Mouse (Mus musculus) mouse embryonic stem cell (cell line): ENCODE results near the gene Fbxo21.

Experiments used
- in situ Hi-C, 2 experiments: fragments of 300-500 bp; cut with MboI; formaldehyde crosslinking; loops; 1 replicate in 1 of 2; 3 replicates in 1 of 2; pipeline ENCODE4 v1.14.3; 2019 to 2020; ENCODE audit warnings: low sequenced_read_pairs in 2 of 2, low pct_unique_long_range_greater_than_20kb in 1 of 2, mixed read lengths in 1 of 2; ENCODE audit not compliant: unreplicated experiment in 1 of 2

The Fbxo21 gene

GRCm38 (mm10) chr5:117977501-117978158 lies 1.1 kb downstream of the Fbxo21 start:
- in situ Hi-C loops, result no loop called here

- in situ Hi-C loops, result no loop called here
Measured at GRCm38 (mm10) chr5:117978159-117978697, 1.7 kb downstream of the Fbxo21 start.

GRCm38 (mm10) chr5:117979082-117979481 lies 2.6 kb downstream of the Fbxo21 start:
- in situ Hi-C loops, result no loop called here

GRCm38 (mm10) chr5:117980921-117981320 lies 4.4 kb downstream of the Fbxo21 start:
- in situ Hi-C loops, result no loop called here

- in situ Hi-C loops, result no loop called here
Measured at GRCm38 (mm10) chr5:117981943-117982342, 5.4 kb downstream of the Fbxo21 start.

GRCm38 (mm10) chr5:117986327-117986726 lies 9.8 kb downstream of the Fbxo21 start:
- in situ Hi-C loops, result no loop called here

- in situ Hi-C loops, result no loop called here
Measured at GRCm38 (mm10) chr5:117987891-117988290, 11.4 kb downstream of the Fbxo21 start.

GRCm38 (mm10) chr5:117988367-117988766 lies 11.8 kb downstream of the Fbxo21 start:
- in situ Hi-C loops, result no loop called here

- in situ Hi-C loops, result no loop called here
Measured at GRCm38 (mm10) chr5:117989773-117990172, 13.2 kb downstream of the Fbxo21 start.

GRCm38 (mm10) chr5:117990957-117991356 lies 14.4 kb downstream of the Fbxo21 start:
- in situ Hi-C loops, result no loop called here

GRCm38 (mm10) chr5:117993550-117993949 lies 17.0 kb downstream of the Fbxo21 start:
- in situ Hi-C loops, result no loop called here

GRCm38 (mm10) chr5:117995372-117995901 lies 18.9 kb downstream of the Fbxo21 start:
- in situ Hi-C loops, result no loop called here

GRCm38 (mm10) chr5:117995911-117996310 lies 19.4 kb downstream of the Fbxo21 start:
- in situ Hi-C loops, result no loop called here

GRCm38 (mm10) chr5:117996581-117996980 lies 20.1 kb downstream of the Fbxo21 start:
- in situ Hi-C loops, result no loop called here

- in situ Hi-C loops, result no loop called here
Measured at GRCm38 (mm10) chr5:117997434-117997970, 21.0 kb downstream of the Fbxo21 start.

- in situ Hi-C loops, result no loop called here
Measured at GRCm38 (mm10) chr5:117999061-117999460, 22.5 kb downstream of the Fbxo21 start.

GRCm38 (mm10) chr5:117999584-117999983 lies 23.1 kb downstream of the Fbxo21 start:
- in situ Hi-C loops, result no loop called here

GRCm38 (mm10) chr5:118002059-118002458 lies 25.5 kb downstream of the Fbxo21 start:
- in situ Hi-C loops, result no loop called here

GRCm38 (mm10) chr5:118004619-118005018 lies 28.1 kb downstream of the Fbxo21 start:
- in situ Hi-C loops, result no loop called here

GRCm38 (mm10) chr5:118005728-118006127 lies 29.2 kb downstream of the Fbxo21 start:
- in situ Hi-C loops, result no loop called here
